Mouse (Mus musculus): ENCODE results near the gene Folr1.

DNA sequence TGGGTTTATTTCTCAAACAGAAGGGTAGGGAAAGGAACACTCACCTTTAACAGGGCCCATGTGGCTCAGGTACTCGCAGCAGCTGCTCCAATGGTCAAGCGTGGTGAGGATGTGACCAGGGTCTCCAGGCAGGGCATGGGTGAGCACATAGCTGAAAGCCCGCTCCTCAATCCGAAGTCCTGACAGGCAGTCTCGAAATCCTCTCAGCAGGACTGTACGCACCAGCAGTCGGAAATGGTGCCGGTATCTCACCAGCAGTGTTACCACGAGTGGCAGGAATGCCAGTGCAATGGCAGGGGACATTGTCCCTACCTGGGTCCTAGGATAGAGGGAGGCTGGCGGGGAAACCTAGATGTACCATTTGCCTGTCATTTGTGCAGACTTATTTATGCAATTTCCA lies 31.4 kb upstream of the Folr1 start:
- TF ChIP-seq CTCF (IDR thresholded peaks at IDR 0.05; ENCODE audit: borderline replicate concordance, insufficient read depth, low read length) (no peak), POLR2A (IDR thresholded peaks at IDR 0.05; ENCODE audit: low read depth, low read length) (no peak)

Measured in embryonic fibroblast, embryonic 13.5 days (primary cell).